Mouse (Mus musculus): ENCODE measurements around the gene Bcas1. TPM values are rescaled to one million over a fixed set of nuclear protein-coding genes. Genes with fewer than 3 reads are reported as not detected.

Gene Bcas1
- polyA plus RNA-seq, 1 experiment from 2014 or later = 5.7 TPM

DNA sequence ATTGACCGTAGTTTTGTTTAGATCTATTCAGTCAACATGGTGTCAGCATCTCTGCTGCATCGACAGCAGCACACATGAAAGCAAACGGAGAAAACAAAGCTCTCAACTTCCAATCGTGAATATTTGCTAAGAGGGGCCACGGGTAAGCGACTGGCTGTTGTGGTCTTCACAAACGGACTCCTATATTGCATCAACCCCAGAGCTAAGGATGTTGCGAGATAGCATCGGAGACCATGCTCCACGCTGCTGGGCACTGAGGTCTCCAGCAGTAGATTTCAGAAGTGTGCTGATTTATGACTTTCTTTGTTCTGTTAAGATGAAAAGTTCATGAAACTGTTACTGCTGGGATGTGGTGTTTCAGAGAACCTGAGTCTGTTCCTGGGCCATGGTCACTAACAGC, 54.3 kb downstream of the Bcas1 start:
- Histone ChIP-seq H3K27me3 (replicated peaks) (no peaks in the 10 kb centered on the region), H3K36me3 (no peaks in the 10 kb centered on the region), H3K4me2 (no peak overlapping the region), H3K9me3 (replicated peaks) (no peaks in the 10 kb centered on the region), H3K4me1 (no peaks in the 10 kb centered on the region), H3K9ac (no peak overlapping the region), H3K27ac (no peak overlapping the region), H3K4me3 (no peak overlapping the region)
- no peak for ATAC-seq
- WGBS (ENCODE audit: insufficient replicate concordance) = 72% methylated on average over 10 of the region's 10 CpGs

DNA sequence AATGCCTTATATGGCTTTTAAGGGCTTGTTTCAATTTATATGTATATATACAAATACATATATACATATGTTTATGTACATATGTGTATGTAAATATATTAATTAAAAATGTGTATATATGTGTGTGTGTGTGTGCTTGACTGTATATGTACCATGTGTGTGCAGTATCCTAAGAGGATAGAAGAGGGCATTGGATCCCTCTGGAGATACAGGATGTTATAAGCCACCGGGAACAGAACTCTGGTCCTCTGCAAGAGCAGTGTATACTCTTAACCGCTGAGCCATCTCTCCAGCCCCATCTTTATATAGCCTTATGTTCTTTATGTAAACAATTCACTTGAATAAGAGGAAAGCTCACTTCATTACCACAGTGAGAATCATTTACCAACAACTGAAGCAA, 62.0 kb downstream of the Bcas1 start:
- no peak for ATAC-seq
- 80% methylated on average over 2 of the region's 2 CpGs for WGBS (ENCODE audit: insufficient replicate concordance)
- H3K4me1 ChIP-seq = 0 out of 2 replicates have a peak, but pooled peaks cover 3% of the 10 kb centered on the region
- H3K27me3 ChIP-seq (replicated peaks) = no peaks in the 10 kb centered on the region
- H3K4me2 ChIP-seq = no peak overlapping the region
- no peak overlapping the region for H3K27ac ChIP-seq
- H3K4me3 ChIP-seq = no peak overlapping the region
- no peak overlapping the region for H3K9ac ChIP-seq
- no peaks in the 10 kb centered on the region for H3K36me3 ChIP-seq
- H3K9me3 ChIP-seq (replicated peaks) = no peaks in the 10 kb centered on the region

DNA sequence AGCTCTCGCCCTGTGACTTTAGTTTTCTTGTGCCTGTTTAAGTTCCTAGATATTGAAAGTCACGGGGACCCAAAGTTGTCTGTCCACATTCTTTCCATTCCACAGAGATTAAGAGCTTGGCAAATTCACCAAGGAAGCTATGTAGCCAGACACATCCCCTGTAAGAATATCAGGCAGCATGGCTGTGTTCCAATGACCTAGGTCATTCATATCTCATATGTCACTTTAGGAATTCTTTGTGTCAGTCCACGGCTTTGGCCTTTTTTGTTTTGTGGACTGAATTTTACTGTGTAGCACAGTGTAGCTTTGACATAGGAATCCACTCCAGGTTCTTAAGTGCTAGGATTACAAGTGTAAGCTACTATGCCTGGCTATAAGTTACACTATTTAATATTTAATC, 62.4 kb downstream of the Bcas1 start:
- no peak for ATAC-seq
- WGBS (ENCODE audit: insufficient replicate concordance) = 51% methylated on average over 3 of the region's 3 CpGs
- Histone ChIP-seq H3K4me3 (no peak overlapping the region), H3K9ac (no peak overlapping the region), H3K36me3 (no peaks in the 10 kb centered on the region), H3K4me2 (no peak overlapping the region), H3K27ac (no peak overlapping the region), H3K27me3 (replicated peaks) (no peaks in the 10 kb centered on the region), H3K9me3 (replicated peaks) (peaks cover under 1% of the 10 kb centered on the region; the same call in 1 of the 2 replicates), H3K4me1 (0 out of 2 replicates have a peak, but pooled peaks cover 3% of the 10 kb centered on the region)

DNA sequence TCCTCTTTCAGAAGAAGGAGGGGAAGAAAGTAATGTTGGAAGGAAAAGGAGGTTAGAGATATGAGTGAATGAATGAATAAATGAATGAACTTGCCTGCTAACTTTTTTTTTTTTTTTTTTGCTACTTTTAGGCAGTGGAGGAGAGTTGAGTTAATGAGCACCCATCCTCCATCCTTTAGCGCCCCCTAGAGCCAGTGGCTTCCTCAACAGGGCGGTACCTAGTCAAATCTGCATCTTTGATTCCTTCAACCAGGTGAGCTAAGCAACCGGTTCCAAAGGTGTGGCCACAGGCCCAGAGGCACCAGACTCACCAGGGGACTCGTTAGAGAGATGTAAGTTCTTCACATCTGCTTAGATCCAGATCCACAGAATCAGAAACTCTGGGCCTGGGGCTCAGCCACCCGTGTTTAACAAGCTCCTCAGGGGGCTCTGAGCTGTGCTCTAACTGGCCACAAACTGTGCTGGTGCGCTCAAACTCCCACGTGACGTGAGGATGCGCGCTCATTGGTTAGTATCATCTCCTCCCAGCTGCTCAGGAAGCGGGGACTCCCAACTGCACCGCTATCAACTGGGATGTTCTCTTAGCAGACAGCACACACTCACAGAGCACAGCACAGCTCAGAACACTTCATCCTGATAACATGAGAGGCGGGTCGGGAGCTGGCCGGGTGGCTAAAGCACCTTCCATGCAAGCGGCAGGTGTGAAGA, 70.8 kb downstream of the Bcas1 start:
- H3K36me3 ChIP-seq = no peaks in the 10 kb centered on the region
- H3K27ac ChIP-seq = no peak overlapping the region
- H3K9me3 ChIP-seq (replicated peaks) = peaks cover 27% of the 10 kb centered on the region
- no peak overlapping the region for H3K9ac ChIP-seq
- no peaks in the 10 kb centered on the region; the same call in 1 of the 2 replicates for H3K4me1 ChIP-seq
- no peak overlapping the region for H3K4me2 ChIP-seq
- 38% methylated on average over 16 of the region's 16 CpGs for WGBS (ENCODE audit: insufficient replicate concordance)
- no peaks in the 10 kb centered on the region; the same call in 1 of the 2 replicates for H3K27me3 ChIP-seq (replicated peaks)
- H3K4me3 ChIP-seq = no peak overlapping the region
- no peak for ATAC-seq

DNA sequence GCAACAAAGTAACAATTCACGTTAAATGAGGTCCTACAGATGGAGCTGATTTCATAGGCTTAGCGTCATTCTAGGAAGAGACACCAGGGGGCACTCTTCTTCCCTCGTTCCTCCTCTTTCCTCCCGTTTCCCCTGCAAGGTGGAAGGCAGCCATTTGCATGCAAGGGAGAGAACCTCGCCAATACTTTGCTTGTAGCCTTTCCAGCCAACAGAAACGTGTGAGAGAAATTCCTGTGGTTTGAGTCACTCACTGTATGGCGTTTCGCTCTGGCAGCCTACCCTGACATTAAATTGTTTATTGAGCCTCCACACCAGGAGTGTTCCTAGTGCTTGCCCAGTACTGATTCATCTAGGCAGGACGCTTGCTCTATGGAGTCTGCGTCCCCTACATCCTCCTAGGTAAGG, 72.7 kb downstream of the Bcas1 start:
- no peaks in the 10 kb centered on the region; the same call in 1 of the 2 replicates for H3K27me3 ChIP-seq (replicated peaks)
- WGBS (ENCODE audit: insufficient replicate concordance) = 11% methylated on average over 10 of the region's 10 CpGs
- no peak overlapping the region for H3K27ac ChIP-seq
- no peaks in the 10 kb centered on the region; the same call in 1 of the 2 replicates for H3K4me1 ChIP-seq
- no peak overlapping the region for H3K9ac ChIP-seq
- H3K4me2 ChIP-seq = peak overlapping the region; percentile 30; the same call in 1 of the 2 replicates
- peaks cover 24% of the 10 kb centered on the region for H3K9me3 ChIP-seq (replicated peaks)
- no peaks in the 10 kb centered on the region for H3K36me3 ChIP-seq
- ATAC-seq = no peak
- H3K4me3 ChIP-seq = no peak overlapping the region

DNA sequence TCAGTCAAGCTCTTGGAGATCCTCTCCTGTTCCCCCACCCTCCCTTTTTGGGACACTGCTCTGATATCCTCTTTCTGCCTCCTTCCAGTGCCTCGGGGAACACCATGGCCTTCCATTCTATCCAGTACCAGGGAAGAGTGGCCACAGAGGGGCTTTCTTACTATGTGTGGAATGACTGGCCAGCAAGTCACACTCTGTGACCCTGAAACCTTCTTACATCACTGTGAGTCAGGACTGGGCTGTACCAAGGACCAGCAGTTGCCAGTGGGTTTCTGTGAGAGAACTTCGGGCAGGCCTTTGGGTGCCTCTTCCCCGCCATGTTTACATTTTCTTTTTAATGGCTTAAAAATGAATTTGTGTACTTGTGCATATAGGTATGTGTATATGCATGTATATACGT, 75.4 kb downstream of the Bcas1 start:
- no peaks in the 10 kb centered on the region for H3K9me3 ChIP-seq (replicated peaks)
- H3K27me3 ChIP-seq (replicated peaks) = no peaks in the 10 kb centered on the region; the same call in 1 of the 2 replicates
- no peaks in the 10 kb centered on the region for H3K36me3 ChIP-seq
- no peak overlapping the region for H3K9ac ChIP-seq
- ATAC-seq = no peak
- H3K4me3 ChIP-seq = no peak overlapping the region
- 67% methylated on average over 4 of the region's 4 CpGs for WGBS (ENCODE audit: insufficient replicate concordance)
- H3K4me1 ChIP-seq = no peaks in the 10 kb centered on the region; the same call in 1 of the 2 replicates
- H3K27ac ChIP-seq = no peak overlapping the region
- H3K4me2 ChIP-seq = no peak overlapping the region

DNA sequence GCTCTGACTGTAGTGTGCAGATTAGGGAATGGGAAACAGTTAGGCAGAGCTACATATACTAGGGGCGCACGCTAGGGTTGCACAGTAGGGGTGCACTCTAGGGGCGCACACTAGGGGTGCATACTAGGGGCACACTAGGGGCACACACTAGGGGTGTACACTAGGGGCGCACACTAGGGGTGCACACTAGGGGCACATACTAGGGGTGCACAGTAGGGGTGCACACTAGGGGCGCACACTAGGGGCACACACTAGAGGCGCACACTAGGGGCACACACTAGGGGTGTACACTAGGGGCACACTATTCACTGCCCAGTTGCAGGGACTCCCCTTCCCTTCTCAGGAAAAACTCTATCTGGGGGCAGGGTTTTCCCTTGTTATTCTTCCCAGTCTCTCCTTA, 75.8 kb downstream of the Bcas1 start:
- no peak overlapping the region for H3K4me2 ChIP-seq
- peak; percentile 46 for ATAC-seq
- 68% methylated on average over 6 of the region's 6 CpGs for WGBS (ENCODE audit: insufficient replicate concordance)

DNA sequence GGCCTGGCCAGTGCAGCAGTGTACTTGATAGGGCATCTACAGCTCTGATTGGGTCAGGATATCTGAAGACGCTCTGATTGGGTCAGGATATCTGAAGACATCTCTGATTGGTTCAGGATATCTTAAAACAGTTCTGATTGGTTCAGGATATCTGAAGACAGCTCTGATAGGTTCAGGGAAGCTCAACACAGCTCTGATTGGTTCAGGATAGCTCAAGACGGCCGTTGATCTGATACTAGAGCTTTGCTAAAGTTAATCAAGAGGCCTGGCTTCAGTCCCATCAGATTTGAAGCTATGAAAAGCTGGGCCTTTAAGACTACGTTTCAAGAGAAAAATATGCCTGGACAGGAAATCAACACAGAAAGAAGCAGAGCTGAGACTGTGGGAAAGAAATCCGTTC, 77.9 kb downstream of the Bcas1 start:
- Histone ChIP-seq H3K4me2 (no peak overlapping the region), H3K4me3 (no peak overlapping the region), H3K9me3 (replicated peaks) (no peaks in the 10 kb centered on the region), H3K4me1 (peaks cover 13% of the 10 kb centered on the region), H3K9ac (no peak overlapping the region), H3K27ac (no peak overlapping the region), H3K36me3 (no peaks in the 10 kb centered on the region), H3K27me3 (replicated peaks) (peaks cover 6% of the 10 kb centered on the region; the same call in 1 of the 2 replicates)
- no peak for ATAC-seq
- WGBS (ENCODE audit: insufficient replicate concordance) = 63% methylated on average over 5 of the region's 5 CpGs

More for the DNA sequence above, 75.8 kb downstream of the Bcas1 start:
- no peaks in the 10 kb centered on the region for H3K9me3 ChIP-seq (replicated peaks)
- no peak overlapping the region for H3K4me3 ChIP-seq
- H3K27ac ChIP-seq = no peak overlapping the region
- no peaks in the 10 kb centered on the region; the same call in 1 of the 2 replicates for H3K27me3 ChIP-seq (replicated peaks)
- no peaks in the 10 kb centered on the region; the same call in 1 of the 2 replicates for H3K4me1 ChIP-seq
- no peak overlapping the region for H3K9ac ChIP-seq
- H3K36me3 ChIP-seq = no peaks in the 10 kb centered on the region

DNA sequence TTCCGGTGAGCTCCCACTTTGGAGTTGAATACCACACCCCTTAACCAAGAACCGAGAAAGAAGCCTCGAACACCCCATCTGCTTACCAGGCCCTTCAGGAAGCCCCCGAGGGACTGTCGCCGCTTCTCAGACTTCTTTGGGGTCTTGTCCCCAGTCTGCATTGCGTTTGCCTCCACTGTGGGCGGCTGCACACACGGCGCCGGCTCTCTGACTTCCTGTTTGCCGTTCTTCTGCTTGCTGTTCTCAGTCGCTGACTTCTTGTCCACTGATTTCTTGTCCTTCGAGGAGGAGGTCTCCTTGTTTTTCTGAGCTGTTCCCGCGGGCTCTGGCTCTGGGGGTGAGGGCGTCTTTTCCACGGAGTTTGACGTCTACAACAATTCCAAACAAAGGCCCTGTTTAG, 78.5 kb downstream of the Bcas1 start:
- Histone ChIP-seq H3K4me2 (no peak overlapping the region), H3K4me3 (no peak overlapping the region), H3K9ac (no peak overlapping the region), H3K9me3 (replicated peaks) (no peaks in the 10 kb centered on the region), H3K36me3 (no peaks in the 10 kb centered on the region), H3K27ac (no peak overlapping the region), H3K4me1 (peaks cover 20% of the 10 kb centered on the region), H3K27me3 (replicated peaks) (peaks cover 6% of the 10 kb centered on the region; the same call in 1 of the 2 replicates)
- ATAC-seq = no peak
- 58% methylated on average over 19 of the region's 19 CpGs for WGBS (ENCODE audit: insufficient replicate concordance)

DNA sequence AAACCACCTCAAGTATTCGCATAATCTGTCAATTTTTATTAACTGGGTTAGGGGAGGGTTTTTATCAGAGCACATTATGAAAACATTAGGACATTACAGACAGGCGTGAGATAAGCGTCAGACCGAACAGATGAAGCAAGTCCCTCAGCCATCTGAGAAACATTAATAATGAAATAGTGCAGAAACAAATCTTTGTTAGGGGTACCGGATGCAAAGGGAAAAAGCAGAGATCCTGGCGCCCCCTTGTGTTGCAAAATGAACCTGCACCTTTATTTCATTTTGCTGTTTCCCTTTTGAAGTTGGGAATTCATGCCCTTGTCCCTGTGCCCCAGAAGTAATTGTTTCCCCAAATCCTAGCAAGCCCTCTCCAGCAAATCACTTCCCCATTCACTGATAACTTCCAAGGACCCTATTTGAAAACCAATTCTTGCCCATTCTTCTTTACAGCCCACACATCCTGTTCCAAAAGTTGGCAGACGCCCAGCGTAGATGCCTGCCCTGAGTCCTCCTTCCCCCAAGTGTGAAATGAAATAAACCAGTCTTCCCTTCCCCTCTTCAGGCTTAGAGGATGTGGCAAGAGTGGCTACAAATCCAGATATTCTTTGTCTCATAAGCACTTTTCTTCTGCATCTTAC, 80.4 kb downstream of the Bcas1 start:
- 35% methylated on average over 8 of the region's 8 CpGs for WGBS (ENCODE audit: insufficient replicate concordance)
- Histone ChIP-seq H3K36me3 (no peaks in the 10 kb centered on the region), H3K9ac (no peak overlapping the region), H3K27me3 (replicated peaks) (peaks cover 6% of the 10 kb centered on the region; the same call in 1 of the 2 replicates), H3K9me3 (replicated peaks) (no peaks in the 10 kb centered on the region), H3K4me3 (no peak overlapping the region), H3K4me2 (no peak overlapping the region), H3K27ac (no peak overlapping the region), H3K4me1 (peaks cover 25% of the 10 kb centered on the region)
- no peak for ATAC-seq

DNA sequence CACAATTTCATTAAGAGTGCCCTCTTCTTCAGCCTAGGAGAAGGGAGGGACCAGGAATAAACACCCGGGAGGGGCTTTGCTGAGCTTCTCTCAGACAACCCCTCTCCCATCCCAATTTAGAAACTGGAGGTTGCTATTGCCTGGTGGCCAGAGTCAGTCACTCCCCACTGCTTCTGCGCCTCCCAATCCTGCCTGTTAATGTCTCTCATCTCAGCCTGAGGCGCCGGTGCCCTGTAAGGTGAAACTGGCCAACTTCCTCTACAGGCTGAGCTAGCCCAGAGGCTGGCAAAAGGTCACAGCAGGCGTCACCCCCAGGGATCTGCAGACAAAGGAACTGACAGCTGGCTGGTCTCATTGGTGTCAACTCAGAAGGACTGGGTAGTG, 82.2 kb downstream of the Bcas1 start:
- ATAC-seq = no peak
- H3K27me3 ChIP-seq (replicated peaks) = peaks cover 6% of the 10 kb centered on the region; the same call in 1 of the 2 replicates
- no peaks in the 10 kb centered on the region for H3K9me3 ChIP-seq (replicated peaks)
- H3K4me2 ChIP-seq = no peak overlapping the region
- 16% methylated on average over 5 of the region's 5 CpGs for WGBS (ENCODE audit: insufficient replicate concordance)
- no peak overlapping the region for H3K4me3 ChIP-seq
- H3K9ac ChIP-seq = no peak overlapping the region
- H3K4me1 ChIP-seq = peaks cover 25% of the 10 kb centered on the region
- peak overlapping the region; percentile 12; the same call in 1 of the 2 replicates for H3K27ac ChIP-seq
- H3K36me3 ChIP-seq = no peaks in the 10 kb centered on the region

Measured in liver, embryonic 12.5 days (tissue).